Mouse (Mus musculus) intestine, postnatal 0 days (tissue): ENCODE measurements around the gene C1s1. TPM values are rescaled to one million over a fixed set of nuclear protein-coding genes. Genes with fewer than 3 reads are reported as not detected.
"Not testable (repeated sequence)": the region's sequence is repeated elsewhere in the genome, so short reads cannot be mapped to it uniquely, and the experiment has no call there.

Experiments
- ATAC-seq: fragments of 200-750 bp; cut with Nextera tagmentation; 2 replicates; pipeline ENCODE4 v1.8.0; 2017; ENCODE audit warnings: mild to moderate bottlenecking, moderate TSS enrichment, moderate library complexity
- H3K27ac ChIP-seq: fragments of 300-500 bp; sonication (generic); 2 replicates; pipeline ENCODE4 v1.5.1; 2014; ENCODE audit warnings: mild to moderate bottlenecking, low read depth, low read length, moderate library complexity
- H3K27me3 ChIP-seq: fragments of 300-500 bp; sonication (generic); replicated peaks from 2 replicates; pipeline ENCODE4 v1.6.1; 2014; ENCODE audit warnings: low read length, mixed read lengths; ENCODE audit not compliant: control insufficient read depth, insufficient read depth
- H3K36me3 ChIP-seq: fragments of 300-500 bp; sonication (generic); 2 replicates; pipeline ENCODE4 v1.6.1; 2014; ENCODE audit warnings: mild to moderate bottlenecking, moderate library complexity; ENCODE audit not compliant: control insufficient read depth, insufficient read depth
- H3K4me1 ChIP-seq: fragments of 300-500 bp; sonication (generic); replicated peaks from 2 replicates; pipeline ENCODE4 v1.6.1; 2014; ENCODE audit warnings: antibody characterized with exemption, low read length, mixed read lengths; ENCODE audit not compliant: control insufficient read depth, insufficient read depth
- H3K4me2 ChIP-seq: fragments of 300-500 bp; sonication (generic); replicated peaks from 2 replicates; pipeline ENCODE4 v1.6.1; 2014; ENCODE audit warnings: low read depth, mild to moderate bottlenecking, moderate library complexity
- H3K4me3 ChIP-seq: fragments of 300-500 bp; sonication (generic); 2 replicates; pipeline ENCODE4 v1.5.1; 2014; ENCODE audit warnings: low read depth, low read length
- H3K9ac ChIP-seq: fragments of 300-500 bp; sonication (generic); 2 replicates; pipeline ENCODE4 v1.6.1; 2014; ENCODE audit warnings: mild to moderate bottlenecking, low read depth, low read length
- H3K9me3 ChIP-seq: fragments of 300-500 bp; sonication (generic); 2 replicates; pipeline ENCODE4 v1.6.1; 2016; ENCODE audit warnings: mixed run types; ENCODE audit not compliant: control insufficient read depth
- CTCF ChIP-seq: sonication (generic); IDR thresholded peaks from 2 replicates; pipeline ENCODE4 v1.5.1; 2016; ENCODE audit warnings: low read depth, mild to moderate bottlenecking, control low read depth, antibody characterized with exemption, moderate library complexity
- WGBS: fragments of 180-500 bp; shearing (Covaris S2); extraction: QIAGEN DNeasy Blood & Tissue Kit; methylation state at CpG from one replicate; pipeline ENCODE4 v1.1.7; 2014; 5-methylcytosine and 5-hydroxymethylcytosine counted together
- polyA plus RNA-seq: library from polyadenylated mRNA; unstranded; fragments of >200 nt; fragmentation: Nextera tagmentation; extraction: Ambion mirVana; gene quantifications from 2 replicates; pipeline ENCODE4 v1.2.1, GENCODE M21; 2015

The C1s1 gene
- polyA plus RNA-seq, 1 experiment from 2014 or later = 9.1 TPM

DNA sequence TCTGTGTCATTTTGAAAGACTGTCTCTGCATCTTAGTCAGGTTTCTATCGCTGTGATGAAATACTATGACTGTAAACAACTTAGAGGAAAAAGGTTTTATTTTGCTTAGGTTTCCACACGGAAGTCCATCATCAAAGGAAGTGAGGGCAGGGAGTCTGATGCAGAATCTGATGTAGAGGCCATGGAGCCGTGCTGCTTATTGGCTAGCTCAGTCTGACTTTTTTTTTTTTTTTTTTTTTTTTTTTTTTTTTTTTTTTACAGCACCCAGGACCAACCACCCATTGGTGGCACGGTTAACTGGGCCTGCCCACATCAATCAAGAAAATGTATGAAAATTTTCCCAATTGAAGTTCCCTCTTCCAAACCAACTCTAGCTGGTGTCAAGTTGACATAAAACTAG lies 53.2 kb downstream of the C1s1 start:
- Histone ChIP-seq H3K4me1 (0 out of 2 replicates have a peak, but pooled peaks cover 4% of the 10 kb centered on the region), H3K36me3 (no peaks in the 10 kb centered on the region), H3K27ac (no peak overlapping the region), H3K9ac (no peak overlapping the region), H3K27me3 (no peaks in the 10 kb centered on the region), H3K4me2 (no peak overlapping the region), H3K9me3 (no peaks in the 10 kb centered on the region), H3K4me3 (no peak overlapping the region)
- no peak for ATAC-seq
- TF ChIP-seq CTCF = no peak
- 81% methylated on average over 4 of the region's 4 CpGs for WGBS

DNA sequence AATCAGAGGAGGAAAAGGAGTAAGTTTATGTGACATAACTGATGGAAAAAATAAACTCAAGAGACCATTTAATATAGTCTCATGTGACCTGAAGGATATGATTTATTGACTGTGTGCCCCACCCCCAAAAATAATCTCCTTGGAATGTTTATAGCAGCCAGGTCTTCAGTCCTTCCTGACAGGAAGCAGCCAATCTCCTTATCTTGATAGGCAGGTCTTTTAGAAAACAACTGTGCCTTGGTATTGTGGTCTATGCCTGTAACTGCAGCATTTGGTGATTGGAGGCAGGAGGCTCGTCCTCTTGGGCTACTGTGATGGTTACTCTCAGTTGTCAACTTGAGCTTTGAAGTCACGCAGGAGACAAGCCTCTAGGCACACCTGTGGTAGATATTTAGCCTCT lies 54.6 kb downstream of the C1s1 start:
- ATAC-seq = 0 out of 2 replicates have a peak, but pooled peaks have one; percentile 28
- whole genome bisulfite sequencing = 18% methylated on average over 2 of the region's 2 CpGs
- no peaks in the 10 kb centered on the region for H3K27me3 ChIP-seq

DNA sequence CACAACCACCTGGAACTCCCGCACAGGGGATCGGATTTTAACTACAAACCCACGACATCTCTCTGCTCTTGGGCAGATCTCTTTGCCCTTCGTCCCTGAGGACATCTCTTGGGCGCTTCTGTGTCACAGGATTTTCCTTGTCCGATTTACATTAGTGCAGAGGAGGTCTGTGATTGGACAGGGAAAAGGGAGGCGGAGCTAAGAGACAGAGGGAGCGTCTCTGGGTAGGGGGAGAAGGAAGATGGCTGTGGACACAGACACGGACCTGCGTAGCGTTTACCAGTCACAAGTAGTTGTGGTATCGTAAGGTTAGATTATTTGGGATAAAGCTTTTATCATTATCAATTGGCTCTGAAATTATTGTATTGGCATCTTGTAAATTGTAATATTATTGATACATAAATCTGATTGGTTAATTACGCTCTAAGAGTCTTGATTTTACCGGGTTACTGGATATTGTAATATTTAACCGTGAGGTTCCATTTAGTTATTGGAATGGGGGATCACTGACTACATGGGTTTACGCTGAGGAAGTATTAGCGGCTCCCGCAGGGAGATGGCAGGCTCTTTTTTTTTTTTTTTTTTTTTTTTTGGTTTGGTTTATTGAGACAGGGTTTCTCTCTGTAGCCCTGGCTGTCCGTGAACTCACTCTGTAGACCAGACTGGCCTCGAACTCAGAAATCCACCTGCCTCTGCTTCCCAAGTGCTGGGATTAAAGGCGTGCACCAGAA lies 56.6 kb downstream of the C1s1 start:
- H3K9me3 ChIP-seq = no peaks in the 10 kb centered on the region
- H3K4me3 ChIP-seq = no peak overlapping the region
- no peak for ATAC-seq
- no peak for TF ChIP-seq CTCF
- H3K36me3 ChIP-seq = no peaks in the 10 kb centered on the region
- H3K4me1 ChIP-seq = no peaks in the 10 kb centered on the region; the same call in 1 of the 2 replicates
- H3K9ac ChIP-seq = no peak overlapping the region
- no peaks in the 10 kb centered on the region for H3K27me3 ChIP-seq
- peak overlapping the region; percentile 10; the same call in 1 of the 2 replicates for H3K4me2 ChIP-seq
- no peak overlapping the region for H3K27ac ChIP-seq
- WGBS = 48% methylated on average over 21 of the region's 21 CpGs

More for the DNA sequence above, 54.6 kb downstream of the C1s1 start:
- no peak overlapping the region for H3K27ac ChIP-seq
- no peak overlapping the region for H3K4me3 ChIP-seq
- no peaks in the 10 kb centered on the region for H3K36me3 ChIP-seq
- H3K9me3 ChIP-seq = no peaks in the 10 kb centered on the region
- no peak overlapping the region for H3K4me2 ChIP-seq
- TF ChIP-seq CTCF = no peak
- no peak overlapping the region for H3K9ac ChIP-seq
- no peaks in the 10 kb centered on the region; the same call in 1 of the 2 replicates for H3K4me1 ChIP-seq

DNA sequence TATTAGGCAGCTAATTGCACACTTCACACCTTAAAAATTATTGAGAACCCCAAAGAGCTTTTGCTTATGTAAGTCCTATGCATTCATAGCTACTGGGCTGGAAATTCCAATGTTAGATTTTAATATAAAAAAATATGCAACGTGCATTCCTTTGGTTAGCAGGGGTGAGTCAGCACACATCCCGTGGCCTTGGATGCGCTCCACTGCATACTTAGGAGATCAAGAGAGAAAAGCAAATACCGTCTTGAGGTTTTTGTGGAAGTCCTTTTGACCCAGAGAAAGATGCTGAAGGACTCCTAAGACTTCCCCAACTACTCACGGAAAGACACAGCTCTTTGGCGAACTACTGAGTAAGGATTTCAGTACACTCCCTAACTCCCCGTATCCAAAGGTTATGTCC lies 57.3 kb downstream of the C1s1 start:
- Histone ChIP-seq H3K4me2 (no peak overlapping the region), H3K36me3 (no peaks in the 10 kb centered on the region), H3K27ac (no peak overlapping the region), H3K9ac (no peak overlapping the region), H3K9me3 (no peaks in the 10 kb centered on the region), H3K4me1 (no peaks in the 10 kb centered on the region; the same call in 1 of the 2 replicates), H3K27me3 (no peaks in the 10 kb centered on the region), H3K4me3 (no peak overlapping the region)
- 62% methylated on average over 7 of the region's 7 CpGs for WGBS
- ATAC-seq = no peak
- no peak for TF ChIP-seq CTCF

DNA sequence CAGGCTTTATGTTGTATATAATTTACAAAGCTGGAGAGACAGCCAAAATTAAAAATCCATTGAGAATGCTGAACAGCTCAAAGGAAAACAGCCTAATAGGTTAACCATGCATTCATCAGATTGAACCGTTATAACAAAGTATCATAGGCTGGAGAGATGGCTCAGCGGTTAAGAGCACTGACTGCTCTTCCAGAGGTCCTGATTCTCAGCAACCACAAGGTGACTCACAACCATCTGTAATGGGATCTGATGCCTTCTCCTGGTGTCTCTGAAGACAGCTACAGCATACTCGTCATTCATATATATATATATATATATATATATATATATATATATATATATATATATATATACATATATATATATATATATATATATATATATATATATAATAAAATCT lies 58.3 kb downstream of the C1s1 start:
- WGBS = 84% methylated on average over 3 of the region's 3 CpGs
- not testable (repeated sequence) for H3K9ac ChIP-seq, H3K4me3 ChIP-seq

DNA sequence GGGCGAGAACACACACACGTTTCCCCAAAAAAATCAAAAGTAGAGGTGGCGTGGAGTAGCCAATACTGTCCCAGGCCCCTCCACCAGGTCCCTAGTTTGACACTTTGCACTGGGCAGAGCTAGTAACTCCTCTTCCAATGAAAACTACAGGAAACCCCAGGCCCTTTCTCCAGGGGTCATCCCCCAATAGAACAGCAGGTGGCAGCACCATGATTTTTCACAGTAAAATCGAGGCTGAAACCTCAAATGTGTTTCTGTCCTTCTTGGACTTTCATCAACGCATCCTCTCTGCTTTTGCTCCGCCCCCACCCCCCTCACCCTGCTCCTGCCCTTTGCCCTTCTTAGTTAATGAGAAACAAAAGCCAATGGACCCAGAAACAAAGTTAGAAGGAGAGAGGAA lies 60.6 kb downstream of the C1s1 start:
- no peak overlapping the region; the same call in 1 of the 2 replicates for H3K27ac ChIP-seq
- WGBS = 38% methylated on average over 6 of the region's 6 CpGs

More for the DNA sequence above, 58.3 kb downstream of the C1s1 start:
- ATAC-seq, H3K9me3 ChIP-seq, H3K27ac ChIP-seq, H3K27me3 ChIP-seq, H3K4me2 ChIP-seq, H3K36me3 ChIP-seq, H3K4me1 ChIP-seq: not testable (repeated sequence)

More for the DNA sequence above, 60.6 kb downstream of the C1s1 start:
- TF ChIP-seq CTCF = peak; percentile 80
- ATAC-seq = peak; percentile 58
- Histone ChIP-seq H3K27me3 (no peaks in the 10 kb centered on the region), H3K4me1 (peaks cover 6% of the 10 kb centered on the region), H3K9ac (no peak overlapping the region), H3K4me2 (peak overlapping the region; percentile 45), H3K4me3 (no peak overlapping the region), H3K9me3 (no peaks in the 10 kb centered on the region), H3K36me3 (no peaks in the 10 kb centered on the region)

Other genes with a start within 250 kb of the C1s1 start
- 0.51 and 0.63 TPM in 2 replicates for gene Cd163, start 237.7 kb downstream of the C1s1 start, polyA plus RNA-seq
- 30.1 and 33.6 TPM in 2 replicates for gene Pex5, start 127.3 kb downstream of the C1s1 start, polyA plus RNA-seq
- 2.7 and 3.4 TPM in 2 replicates for gene Clstn3, start 77.6 kb downstream of the C1s1 start, polyA plus RNA-seq
- 1.9 TPM in 2 replicates for gene C1rl, start 49.2 kb downstream of the C1s1 start, polyA plus RNA-seq
- gene C1ra, start 30.0 kb downstream of the C1s1 start, polyA plus RNA-seq = 6.9 and 7.5 TPM in 2 replicates
- gene C1rb, start 27.9 kb upstream of the C1s1 start, polyA plus RNA-seq = not detected in 2 replicates
- gene C1s2, start 93.7 kb upstream of the C1s1 start, polyA plus RNA-seq = not detected in 2 replicates
- 209 and 212 TPM in 2 replicates for gene Lpcat3, start 120.7 kb upstream of the C1s1 start, polyA plus RNA-seq
- gene Emg1, start 169.8 kb upstream of the C1s1 start, polyA plus RNA-seq = 96.6 and 97.3 TPM in 2 replicates
- 249 and 255 TPM in 2 replicates for gene Phb2, start 170.0 kb upstream of the C1s1 start, polyA plus RNA-seq
- 17.4 TPM in 2 replicates for gene Ptpn6, start 196.4 kb upstream of the C1s1 start, polyA plus RNA-seq
- 238 and 259 TPM in 2 replicates for gene Grcc10, start 199.0 kb upstream of the C1s1 start, polyA plus RNA-seq
- not detected in 2 replicates for gene Gm45234, start 213.7 kb upstream of the C1s1 start, polyA plus RNA-seq
- 7.6 and 8.4 TPM in 2 replicates for gene Atn1, start 214.2 kb upstream of the C1s1 start, polyA plus RNA-seq
- gene Eno2, start 227.3 kb upstream of the C1s1 start, polyA plus RNA-seq = 3.5 and 4.6 TPM in 2 replicates
- 0.21 TPM in 1 of 2 replicates, not detected in the other for gene Lrrc23, start 237.4 kb upstream of the C1s1 start, polyA plus RNA-seq